Mouse (Mus musculus): ENCODE data around the gene Mapk10. TPM values are rescaled to one million over a fixed set of nuclear protein-coding genes. Genes with fewer than 3 reads are reported as not detected.

Mapk10 gene
- polyA plus RNA-seq, 1 experiment from 2014 or later = 2.0 TPM

- Histone ChIP-seq H3K36me3 (no peaks in the 10 kb centered on the region), H3K27ac (no peak overlapping the region), H3K4me2 (no peak overlapping the region), H3K27me3 (no peaks in the 10 kb centered on the region), H3K4me1 (replicated peaks) (no peaks in the 10 kb centered on the region), H3K9me3 (replicated peaks) (no peaks in the 10 kb centered on the region), H3K4me3 (no peak overlapping the region), H3K9ac (no peak overlapping the region)
- WGBS = 81% methylated on average over 3 of the region's 3 CpGs
- ATAC-seq (replicated peaks; ENCODE audit: insufficient number of reproducible peaks, insufficient read depth, low FRiP score, low read depth) = no peak
Observed at GRCm38 (mm10) chr5:103164022-103164421, 47.1 kb downstream of the Mapk10 start.

DNA sequence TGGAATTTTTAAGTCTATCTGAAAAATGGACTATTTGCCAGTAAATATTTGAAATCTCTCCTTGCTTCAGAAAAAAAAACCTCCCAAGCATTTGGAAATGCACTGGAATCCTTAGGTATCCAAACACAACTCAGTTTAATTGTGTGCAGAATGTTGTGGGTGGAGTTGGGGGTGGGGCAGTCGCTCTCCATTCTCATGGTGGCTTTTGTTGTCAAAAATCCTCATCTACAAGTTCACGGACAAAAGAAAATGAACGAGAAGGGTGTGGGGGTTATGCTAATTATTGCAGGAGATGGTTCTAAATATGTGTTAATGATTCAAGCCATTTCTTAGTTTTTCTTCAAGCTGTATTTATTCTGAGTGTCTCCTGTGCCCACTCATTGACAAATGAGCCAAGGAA is 49.6 kb downstream of the Mapk10 start:
- H3K4me1 ChIP-seq (replicated peaks) = no peaks in the 10 kb centered on the region
- H3K4me2 ChIP-seq = no peak overlapping the region
- 72% methylated on average over 3 of the region's 3 CpGs for WGBS
- H3K9me3 ChIP-seq (replicated peaks) = no peaks in the 10 kb centered on the region
- no peaks in the 10 kb centered on the region for H3K27me3 ChIP-seq
- H3K9ac ChIP-seq = no peak overlapping the region
- no peak overlapping the region for H3K4me3 ChIP-seq
- no peak for ATAC-seq (replicated peaks; ENCODE audit: insufficient number of reproducible peaks, insufficient read depth, low FRiP score, low read depth)
- no peaks in the 10 kb centered on the region for H3K36me3 ChIP-seq
- H3K27ac ChIP-seq = no peak overlapping the region

GRCm38 (mm10) chr5:103161196-103161540 is 50.0 kb downstream of the Mapk10 start:
- Histone ChIP-seq H3K9ac (no peak overlapping the region), H3K4me1 (replicated peaks) (no peaks in the 10 kb centered on the region), H3K36me3 (no peaks in the 10 kb centered on the region), H3K27me3 (no peaks in the 10 kb centered on the region), H3K4me2 (no peak overlapping the region), H3K4me3 (no peak overlapping the region), H3K27ac (no peak overlapping the region), H3K9me3 (replicated peaks) (no peaks in the 10 kb centered on the region)
- WGBS = 41% methylated on average over 1 of the region's 1 CpGs
- no peak for ATAC-seq (replicated peaks; ENCODE audit: insufficient number of reproducible peaks, insufficient read depth, low FRiP score, low read depth)

DNA sequence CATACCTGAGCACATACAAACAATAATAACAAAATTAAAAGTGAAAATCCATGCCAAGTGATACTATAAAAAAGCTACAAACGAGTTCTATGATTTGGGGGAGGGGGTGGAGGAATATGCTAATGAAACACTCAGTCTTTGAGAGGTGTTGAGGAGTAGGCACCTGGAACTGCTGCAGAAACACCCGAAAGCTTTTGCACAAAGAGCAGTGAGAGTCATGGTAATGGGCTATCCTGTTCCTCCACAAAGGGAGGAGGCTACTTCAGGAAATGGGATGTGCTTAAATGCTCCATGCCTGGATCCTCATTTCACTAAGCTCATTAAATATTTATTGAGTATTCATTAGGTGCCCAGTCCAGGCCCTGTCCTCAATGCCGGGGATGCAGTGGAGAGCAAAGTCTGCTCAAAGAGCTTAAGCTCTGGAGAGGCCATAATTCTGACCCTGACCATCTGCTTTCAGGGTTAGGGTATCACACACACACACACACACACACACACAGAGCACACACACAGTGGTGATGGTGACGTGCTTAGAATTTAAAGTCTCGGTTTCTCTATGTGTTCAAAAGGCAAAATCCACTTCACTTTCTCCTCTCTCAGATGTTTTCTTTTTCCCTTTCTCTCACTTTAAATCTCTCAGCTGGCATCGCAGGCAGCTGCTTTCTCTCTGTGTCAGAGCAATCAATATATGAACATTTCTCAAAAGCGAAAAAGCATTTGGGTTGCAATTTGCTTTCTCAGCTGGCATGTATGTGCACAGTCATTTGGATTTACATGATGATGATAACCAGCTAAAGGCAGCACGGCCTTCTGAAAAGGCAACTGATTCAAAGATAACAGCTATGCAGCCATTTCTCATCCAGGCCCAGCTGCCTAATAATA is 50.6 kb downstream of the Mapk10 start:
- WGBS = 65% methylated on average over 8 of the region's 8 CpGs
- H3K4me3 ChIP-seq = no peak overlapping the region
- H3K36me3 ChIP-seq = no peaks in the 10 kb centered on the region
- H3K9ac ChIP-seq = no peak overlapping the region
- H3K4me2 ChIP-seq = no peak overlapping the region
- no peaks in the 10 kb centered on the region for H3K27me3 ChIP-seq
- ATAC-seq (replicated peaks; ENCODE audit: insufficient number of reproducible peaks, insufficient read depth, low FRiP score, low read depth) = no peak
- H3K4me1 ChIP-seq (replicated peaks) = no peaks in the 10 kb centered on the region
- H3K27ac ChIP-seq = no peak overlapping the region
- no peaks in the 10 kb centered on the region for H3K9me3 ChIP-seq (replicated peaks)

- H3K4me2 ChIP-seq = no peak overlapping the region
- H3K4me1 ChIP-seq (replicated peaks) = 0 out of 2 replicates have a peak, but pooled peaks cover 3% of the 10 kb centered on the region
- no peak overlapping the region for H3K27ac ChIP-seq
- 62% methylated on average over 5 of the region's 5 CpGs for WGBS
- no peaks in the 10 kb centered on the region for H3K9me3 ChIP-seq (replicated peaks)
- H3K9ac ChIP-seq = no peak overlapping the region
- H3K27me3 ChIP-seq = no peaks in the 10 kb centered on the region
- H3K36me3 ChIP-seq = no peaks in the 10 kb centered on the region
- no peak for ATAC-seq (replicated peaks; ENCODE audit: insufficient number of reproducible peaks, insufficient read depth, low FRiP score, low read depth)
- H3K4me3 ChIP-seq = no peak overlapping the region
Observed at GRCm38 (mm10) chr5:103140935-103141334, 70.2 kb downstream of the Mapk10 start.

- no peak overlapping the region for H3K4me3 ChIP-seq
- 73% methylated on average over 9 of the region's 9 CpGs for WGBS
- no peaks in the 10 kb centered on the region for H3K36me3 ChIP-seq
- H3K27ac ChIP-seq = no peak overlapping the region
- H3K27me3 ChIP-seq = no peaks in the 10 kb centered on the region
- no peaks in the 10 kb centered on the region for H3K4me1 ChIP-seq (replicated peaks)
- no peak overlapping the region for H3K9ac ChIP-seq
- no peaks in the 10 kb centered on the region for H3K9me3 ChIP-seq (replicated peaks)
- no peak for ATAC-seq (replicated peaks; ENCODE audit: insufficient number of reproducible peaks, insufficient read depth, low FRiP score, low read depth)
- no peak overlapping the region for H3K4me2 ChIP-seq
Observed at GRCm38 (mm10) chr5:103134839-103135238, 76.3 kb downstream of the Mapk10 start.

DNA sequence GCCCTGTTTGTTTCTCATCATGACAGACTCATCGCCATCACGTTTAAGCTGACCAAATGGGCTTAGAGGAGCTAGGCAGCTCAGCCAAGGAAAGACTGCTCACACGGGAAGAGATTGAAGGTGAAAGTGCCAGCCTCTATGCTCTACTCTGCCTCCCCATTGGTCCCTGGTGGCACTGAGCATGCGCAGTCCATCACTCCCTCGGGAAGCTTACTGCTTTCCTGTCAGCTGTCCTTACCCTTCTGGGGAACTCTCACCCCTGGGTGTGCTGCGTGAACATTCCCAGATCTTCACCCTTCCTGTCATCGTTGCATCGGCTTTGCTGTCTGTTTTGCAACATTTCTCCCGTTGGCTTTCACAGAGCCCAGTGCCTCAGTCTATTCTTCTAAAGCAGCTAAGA is 77.5 kb downstream of the Mapk10 start:
- no peak overlapping the region for H3K27ac ChIP-seq
- H3K36me3 ChIP-seq = no peaks in the 10 kb centered on the region
- H3K4me2 ChIP-seq = no peak overlapping the region
- no peaks in the 10 kb centered on the region for H3K9me3 ChIP-seq (replicated peaks)
- H3K27me3 ChIP-seq = no peaks in the 10 kb centered on the region
- no peak overlapping the region for H3K4me3 ChIP-seq
- WGBS = 63% methylated on average over 9 of the region's 9 CpGs
- no peaks in the 10 kb centered on the region for H3K4me1 ChIP-seq (replicated peaks)
- H3K9ac ChIP-seq = no peak overlapping the region
- no peak for ATAC-seq (replicated peaks; ENCODE audit: insufficient number of reproducible peaks, insufficient read depth, low FRiP score, low read depth)

DNA sequence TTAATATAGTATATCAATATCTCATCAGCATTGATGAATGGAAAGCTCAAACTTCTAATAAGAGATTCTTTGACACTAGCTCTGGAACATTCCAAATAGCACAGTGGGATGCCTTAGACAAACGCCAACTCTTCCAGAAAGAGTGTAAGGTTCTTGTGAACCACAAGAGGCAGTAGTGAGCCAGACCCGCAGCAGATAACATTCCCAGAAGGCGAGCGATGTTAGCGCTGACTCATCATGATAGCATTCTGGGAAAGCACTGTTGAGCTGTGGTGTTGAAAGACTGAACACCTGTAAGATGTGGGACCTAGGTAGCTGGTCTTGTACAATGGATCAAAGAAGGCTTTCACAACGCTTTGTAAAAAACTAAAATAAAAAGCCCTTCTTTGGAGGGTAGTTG is 78.3 kb downstream of the Mapk10 start:
- Histone ChIP-seq H3K9me3 (replicated peaks) (no peaks in the 10 kb centered on the region), H3K27ac (no peak overlapping the region), H3K27me3 (no peaks in the 10 kb centered on the region), H3K4me1 (replicated peaks) (no peaks in the 10 kb centered on the region), H3K9ac (no peak overlapping the region), H3K4me3 (no peak overlapping the region), H3K4me2 (no peak overlapping the region), H3K36me3 (no peaks in the 10 kb centered on the region)
- WGBS = 61% methylated on average over 6 of the region's 6 CpGs
- no peak for ATAC-seq (replicated peaks; ENCODE audit: insufficient number of reproducible peaks, insufficient read depth, low FRiP score, low read depth)

DNA sequence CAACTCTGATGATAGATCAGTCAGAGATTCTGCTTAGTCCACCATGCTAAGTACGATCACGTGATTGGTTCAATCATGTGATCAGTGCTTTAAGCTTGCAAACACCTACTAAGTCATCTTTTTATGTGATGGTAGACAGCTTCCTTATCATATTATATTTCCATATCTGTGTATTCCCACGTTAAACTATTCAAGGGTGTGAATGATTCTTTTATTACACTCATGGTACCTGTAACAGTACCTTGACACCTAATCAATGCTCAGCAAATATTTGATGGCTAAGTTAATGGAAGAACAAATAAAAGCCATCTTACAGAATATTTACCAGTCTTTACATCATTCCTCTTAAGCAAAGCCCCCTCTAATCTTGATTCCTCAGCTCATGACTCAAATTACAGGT is 91.5 kb downstream of the Mapk10 start:
- Histone ChIP-seq H3K9me3 (replicated peaks) (no peaks in the 10 kb centered on the region), H3K4me2 (no peak overlapping the region), H3K27me3 (no peaks in the 10 kb centered on the region), H3K4me3 (no peak overlapping the region), H3K36me3 (no peaks in the 10 kb centered on the region), H3K4me1 (replicated peaks) (no peaks in the 10 kb centered on the region), H3K9ac (no peak overlapping the region), H3K27ac (no peak overlapping the region)
- 77% methylated on average over 3 of the region's 3 CpGs for WGBS
- no peak for ATAC-seq (replicated peaks; ENCODE audit: insufficient number of reproducible peaks, insufficient read depth, low FRiP score, low read depth)

DNA sequence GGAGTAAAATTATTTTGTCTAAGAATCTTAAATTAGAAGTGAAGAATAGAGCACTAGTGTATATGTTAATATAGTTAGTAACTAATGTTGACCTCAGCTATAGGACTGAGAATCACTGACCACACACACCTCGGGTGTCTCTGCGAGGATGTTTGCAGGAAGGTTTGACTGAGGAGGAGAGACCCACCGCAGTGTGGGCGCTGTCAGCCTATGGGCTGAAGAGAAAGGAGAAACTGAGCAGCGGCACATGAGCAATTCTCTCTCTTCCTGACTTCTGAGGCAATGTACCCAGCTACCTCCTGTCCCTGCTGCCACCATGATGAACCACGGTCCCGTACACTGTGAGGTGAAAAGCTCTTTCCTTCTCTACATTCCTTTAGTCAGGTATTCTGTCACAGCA is 95.6 kb downstream of the Mapk10 start:
- Histone ChIP-seq H3K4me1 (replicated peaks) (no peaks in the 10 kb centered on the region), H3K9me3 (replicated peaks) (no peaks in the 10 kb centered on the region), H3K27ac (no peak overlapping the region), H3K27me3 (no peaks in the 10 kb centered on the region), H3K4me3 (no peak overlapping the region), H3K4me2 (no peak overlapping the region), H3K36me3 (no peaks in the 10 kb centered on the region), H3K9ac (no peak overlapping the region)
- ATAC-seq (replicated peaks; ENCODE audit: insufficient number of reproducible peaks, insufficient read depth, low FRiP score, low read depth) = no peak
- 87% methylated on average over 7 of the region's 7 CpGs for WGBS

DNA sequence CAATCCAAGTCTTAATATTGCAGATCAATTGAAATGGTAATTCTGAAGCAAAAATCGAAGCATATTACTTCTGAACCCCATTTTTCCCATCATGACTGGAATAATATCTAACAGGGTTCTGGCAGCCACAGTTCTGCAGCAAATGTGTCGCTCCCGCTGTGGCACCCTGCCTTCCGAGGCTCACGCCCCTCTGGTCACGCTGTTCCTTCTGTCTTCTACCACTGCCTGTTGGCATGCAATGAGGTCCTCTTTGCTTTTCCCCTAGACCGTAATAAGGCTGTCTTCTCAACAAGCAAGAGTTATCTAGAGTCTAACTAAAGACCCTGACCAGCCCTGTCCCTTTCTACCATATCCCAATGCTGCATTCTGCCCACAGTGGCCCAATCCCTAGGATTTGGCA is 98.7 kb downstream of the Mapk10 start:
- Histone ChIP-seq H3K9me3 (replicated peaks) (no peaks in the 10 kb centered on the region), H3K4me1 (replicated peaks) (no peaks in the 10 kb centered on the region), H3K4me2 (no peak overlapping the region), H3K27ac (no peak overlapping the region), H3K9ac (no peak overlapping the region), H3K27me3 (no peaks in the 10 kb centered on the region), H3K36me3 (no peaks in the 10 kb centered on the region), H3K4me3 (no peak overlapping the region)
- whole genome bisulfite sequencing = 85% methylated on average over 7 of the region's 7 CpGs
- ATAC-seq (replicated peaks; ENCODE audit: insufficient number of reproducible peaks, insufficient read depth, low FRiP score, low read depth) = no peak

- no peak for ATAC-seq (replicated peaks; ENCODE audit: insufficient number of reproducible peaks, insufficient read depth, low FRiP score, low read depth)
- no peaks in the 10 kb centered on the region for H3K36me3 ChIP-seq
- no peaks in the 10 kb centered on the region for H3K9me3 ChIP-seq (replicated peaks)
- no peak overlapping the region for H3K9ac ChIP-seq
- H3K4me1 ChIP-seq (replicated peaks) = no peaks in the 10 kb centered on the region
- H3K4me2 ChIP-seq = no peak overlapping the region
- WGBS = 59% methylated on average over 1 of the region's 1 CpGs
- H3K27ac ChIP-seq = no peak overlapping the region
- H3K4me3 ChIP-seq = no peak overlapping the region
- no peaks in the 10 kb centered on the region for H3K27me3 ChIP-seq
Observed at GRCm38 (mm10) chr5:103109409-103109808, 101.7 kb downstream of the Mapk10 start.
